Mouse (Mus musculus) neutrophil, adult 5-6 weeks (primary cell): ENCODE measurements around the gene Med24. TPM values are rescaled to one million over a fixed set of nuclear protein-coding genes. Genes with fewer than 3 reads are reported as not detected.
"Not testable (repeated sequence)": the region's sequence is repeated elsewhere in the genome, so short reads cannot be mapped to it uniquely, and the experiment has no call there.

Experiments used
- ATAC-seq: fragments of 151-379, 151-347 bp; 2 replicates; pipeline ENCODE4 v1.8.0; 2017; ENCODE audit warnings: mild to moderate bottlenecking, moderate TSS enrichment; ENCODE audit not compliant: insufficient number of reproducible peaks, poor library complexity, low FRiP score, severe bottlenecking; ENCODE audit errors: extremely low read depth
- total RNA-seq: library from RNA; stranded (forward); fragments of 200-1000 nt; gene quantifications from 2 replicates; pipeline ENCODE4 v1.2.3, GENCODE M21; 2017

Gene Med24
- total RNA-seq, 1 experiment from 2014 or later: 21.3 TPM

DNA sequence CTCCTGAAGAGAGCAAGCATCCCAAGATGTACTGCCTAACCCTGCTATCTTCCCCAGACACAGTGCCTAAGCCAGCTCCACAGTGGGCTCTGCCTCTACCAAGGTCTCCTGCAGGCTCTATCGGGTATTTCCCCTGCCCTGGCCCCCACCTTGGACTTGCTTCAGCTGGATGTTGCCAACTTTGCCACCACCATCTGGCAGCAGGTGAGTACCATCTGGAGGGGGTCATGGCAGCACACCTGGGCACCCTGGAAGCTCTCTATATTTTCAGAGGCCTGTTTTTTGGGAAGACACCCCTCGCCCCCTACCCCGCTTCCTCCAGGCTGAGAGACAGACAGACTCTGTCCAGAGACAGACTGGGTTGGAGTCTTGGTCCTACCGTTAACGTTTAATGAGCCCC lies 26.9 kb downstream of the Med24 start:
- no peak for ATAC-seq

DNA sequence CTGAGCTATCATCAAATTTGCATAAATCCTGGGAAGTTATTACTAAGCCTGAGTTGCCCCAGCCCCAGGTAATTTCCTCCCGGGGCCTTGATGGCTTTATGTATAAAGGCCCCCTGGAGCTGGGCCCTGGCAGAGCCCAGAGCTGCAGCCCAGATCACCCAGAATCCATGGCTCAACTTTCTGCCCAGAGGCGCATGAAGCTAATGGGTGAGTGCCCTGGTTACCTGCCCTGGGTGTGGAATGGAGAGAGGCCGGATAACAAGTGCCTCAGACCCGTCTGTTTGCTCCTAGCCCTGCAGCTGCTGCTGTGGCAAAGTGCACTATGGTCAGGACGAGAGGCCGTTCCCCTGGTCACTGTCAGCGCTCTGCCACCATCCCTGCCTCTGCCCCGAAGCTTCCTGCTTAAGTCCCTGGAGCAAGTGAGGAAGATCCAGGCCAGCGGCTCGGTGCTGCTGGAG lies 28.0 kb downstream of the Med24 start, which contains the start of gene Csf3:
TSS of gene Csf3 (plus strand) at position 51 of the 458 bp plus-strand sequence.
- no peak for ATAC-seq

DNA sequence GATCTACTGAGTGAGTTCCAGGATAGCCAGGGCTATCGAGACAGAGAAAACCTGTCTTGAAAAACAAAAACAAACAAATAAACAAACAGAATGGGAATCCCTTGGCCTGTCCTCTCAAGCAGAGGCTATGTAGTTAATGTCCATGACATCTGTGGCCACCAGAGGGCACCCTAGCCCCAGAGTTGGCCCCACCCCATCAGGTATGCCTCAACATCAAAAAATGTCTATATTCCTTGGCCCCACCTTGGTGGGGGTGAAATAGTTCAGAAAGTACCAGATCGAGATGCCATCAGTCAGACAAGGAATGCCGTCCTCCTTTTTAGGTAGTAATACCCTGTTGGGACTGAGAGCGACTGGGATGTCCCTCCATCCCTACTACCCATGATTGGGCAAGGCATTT lies 29.3 kb downstream of the Med24 start:
- ATAC-seq: peak; percentile 80

DNA sequence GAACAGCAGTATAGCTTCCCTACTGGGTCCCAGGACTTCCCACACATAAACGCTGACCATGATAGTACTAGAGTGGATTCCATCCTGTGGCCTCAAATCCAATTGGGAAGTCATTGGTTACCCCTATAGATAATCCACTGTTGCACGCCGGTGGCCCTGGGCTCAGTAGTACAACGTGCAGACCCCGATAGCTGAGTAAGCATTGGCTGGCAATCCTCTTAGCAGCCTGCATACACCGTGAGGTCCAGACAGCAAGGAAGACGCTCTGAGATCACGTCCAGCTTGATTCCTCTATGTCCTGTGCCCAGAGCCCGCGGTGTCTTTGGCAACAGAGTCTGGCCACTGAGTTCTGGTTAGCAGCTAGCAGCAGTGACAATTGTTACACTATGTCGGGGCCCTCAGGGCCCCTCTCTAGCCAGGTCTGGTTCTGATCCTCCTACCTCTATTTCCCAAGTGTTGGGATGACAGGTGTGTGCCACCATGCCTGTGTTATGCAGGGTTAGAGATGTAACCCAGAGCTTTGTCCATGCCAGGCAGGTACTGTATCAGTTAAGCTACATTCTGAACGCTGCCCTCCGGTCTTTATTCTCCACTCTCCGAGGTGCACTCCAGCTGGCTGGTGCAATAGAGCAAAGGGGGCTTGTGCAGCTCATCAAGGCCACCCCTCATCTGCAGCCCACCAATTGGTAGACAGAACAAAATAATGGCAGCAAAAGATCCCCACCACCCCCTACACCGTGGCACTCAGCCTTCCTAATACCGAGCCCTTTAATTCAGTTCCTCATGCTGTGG lies 30.2 kb downstream of the Med24 start:
- no peak for ATAC-seq

DNA sequence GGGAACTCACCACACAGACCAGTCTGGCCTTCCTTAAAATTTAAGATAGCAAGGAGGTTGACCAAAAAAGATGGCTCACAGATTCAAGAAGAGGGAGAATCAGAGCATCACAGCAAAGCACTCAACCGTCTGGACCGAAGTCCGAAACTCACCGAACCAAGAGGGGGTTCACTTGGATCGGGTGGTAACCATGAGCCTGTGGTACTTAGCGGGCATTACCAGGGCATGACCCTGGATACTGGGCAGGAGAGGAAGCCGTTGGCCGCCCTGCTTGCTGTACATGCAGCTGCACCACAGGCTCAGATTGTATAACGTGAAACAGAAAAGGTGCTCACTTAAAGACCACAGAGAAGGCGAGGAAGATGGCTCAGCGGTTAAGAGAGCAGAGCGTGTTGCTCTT lies 32.0 kb downstream of the Med24 start:
- no peak for ATAC-seq

DNA sequence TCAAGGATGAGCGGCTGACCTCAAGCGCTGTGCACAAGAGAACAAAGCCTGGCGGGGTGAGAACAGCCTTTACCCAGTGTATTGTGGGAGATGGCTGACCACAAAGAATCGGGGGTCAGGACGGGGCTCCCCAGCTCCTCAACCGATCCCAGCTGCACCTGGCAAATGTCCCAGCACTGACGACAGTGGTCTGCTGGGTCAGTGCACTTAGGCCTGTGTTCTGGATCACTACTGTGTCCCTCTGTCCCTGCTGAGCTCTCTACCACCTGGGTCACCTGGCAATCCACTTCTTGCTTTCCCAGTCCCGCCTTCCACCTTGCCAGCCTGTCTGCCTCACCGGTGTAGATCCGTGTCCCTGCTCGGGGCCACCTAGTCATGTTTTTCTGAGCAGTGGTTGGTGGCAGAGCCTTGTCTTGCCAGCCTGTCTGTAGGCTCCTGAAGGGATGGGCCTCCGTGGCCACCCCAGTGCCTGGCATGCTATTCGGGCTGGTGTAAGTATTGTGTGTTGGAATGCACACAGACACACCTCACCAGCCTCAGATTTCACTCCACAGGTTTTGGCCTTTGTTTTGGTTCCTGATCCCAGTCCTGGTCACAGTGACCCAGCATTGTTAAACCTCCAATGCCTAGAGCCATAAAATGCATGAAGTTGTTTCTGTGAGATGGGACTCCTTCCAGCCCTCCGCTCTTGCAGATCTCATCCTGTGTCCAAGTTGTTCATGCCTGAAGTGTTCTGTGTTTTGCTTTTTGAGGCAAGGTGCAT lies 32.6 kb downstream of the Med24 start:
- no peak for ATAC-seq

DNA sequence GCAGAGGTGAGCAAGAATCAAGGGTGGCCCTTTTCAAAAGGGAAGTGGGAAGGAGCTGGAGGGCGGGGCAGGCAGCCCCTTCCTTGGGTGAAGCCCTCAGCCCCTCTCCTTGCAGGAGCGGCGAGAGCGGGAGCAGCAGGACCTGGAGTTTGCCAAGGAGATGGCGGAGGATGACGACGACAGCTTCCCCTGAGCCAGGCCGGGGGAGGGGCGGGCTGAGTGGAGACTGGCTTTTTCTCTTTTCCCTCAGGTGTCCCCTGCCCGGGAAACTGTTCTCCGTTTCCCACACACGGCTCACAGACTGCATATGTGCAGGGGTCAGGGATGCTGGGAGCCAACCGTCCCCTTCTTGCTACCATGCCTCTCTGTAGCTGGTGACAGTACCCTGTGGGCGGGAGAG lies 33.8 kb downstream of the Med24 start:
- ATAC-seq: no peak

DNA sequence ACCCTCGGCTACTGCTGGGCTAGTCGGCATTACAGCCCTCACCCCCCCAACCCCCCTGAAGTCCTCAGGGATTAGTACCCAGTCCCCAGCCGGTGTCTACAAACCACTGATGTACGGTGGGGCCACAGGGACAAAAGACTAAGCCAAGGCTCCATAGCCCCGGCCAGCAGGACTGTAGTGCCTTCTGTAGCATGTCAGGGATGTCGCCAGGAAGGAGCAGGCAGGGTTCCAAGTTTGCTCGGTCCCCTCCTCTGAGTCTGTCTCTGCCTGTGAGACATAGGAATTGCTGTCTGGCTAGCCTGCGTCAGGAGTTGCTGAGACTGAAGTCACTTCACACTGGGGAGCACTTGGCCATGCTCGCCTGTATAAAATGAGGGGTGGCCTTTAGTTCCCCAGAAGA lies 34.9 kb downstream of the Med24 start:
- no peak for ATAC-seq

DNA sequence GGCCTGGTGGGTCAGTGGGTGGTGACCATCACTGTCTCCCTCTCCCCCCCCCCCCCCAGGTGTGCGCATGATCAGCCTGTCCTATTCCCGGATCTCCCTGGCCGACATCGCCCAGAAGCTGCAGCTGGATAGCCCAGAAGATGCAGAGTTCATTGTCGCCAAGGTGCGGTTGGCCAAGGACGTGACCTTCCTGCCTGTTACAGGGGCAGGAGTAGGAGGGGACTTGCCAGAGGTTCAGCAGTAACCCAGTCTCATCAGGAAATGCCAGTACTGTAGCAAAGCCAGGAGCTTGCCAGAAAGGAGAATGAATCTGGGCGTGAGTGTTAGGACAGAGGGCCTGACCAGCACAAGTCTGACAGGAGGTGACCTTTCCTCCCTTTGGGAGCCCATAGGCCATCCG lies 35.5 kb downstream of the Med24 start:
- no peak for ATAC-seq

DNA sequence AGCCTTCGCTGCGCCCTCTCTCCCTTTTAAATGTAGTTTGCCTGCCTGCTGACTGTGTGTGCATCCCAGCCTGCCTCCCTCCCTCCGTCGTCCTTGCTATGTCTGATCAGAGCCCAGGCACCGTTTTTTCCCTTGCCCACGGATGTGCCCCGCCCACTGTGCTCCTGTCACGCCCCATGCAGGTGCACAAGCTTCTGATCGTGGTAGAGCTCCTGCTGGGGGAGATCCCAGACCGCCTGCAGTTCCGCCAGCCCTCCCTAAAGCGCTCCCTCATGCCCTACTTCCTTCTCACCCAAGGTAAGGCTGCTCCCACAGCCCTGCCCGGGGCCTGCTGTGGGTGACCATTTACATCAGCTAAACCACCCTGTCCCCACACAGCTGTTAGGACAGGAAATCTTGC lies 36.0 kb downstream of the Med24 start:
- ATAC-seq: no peak

DNA sequence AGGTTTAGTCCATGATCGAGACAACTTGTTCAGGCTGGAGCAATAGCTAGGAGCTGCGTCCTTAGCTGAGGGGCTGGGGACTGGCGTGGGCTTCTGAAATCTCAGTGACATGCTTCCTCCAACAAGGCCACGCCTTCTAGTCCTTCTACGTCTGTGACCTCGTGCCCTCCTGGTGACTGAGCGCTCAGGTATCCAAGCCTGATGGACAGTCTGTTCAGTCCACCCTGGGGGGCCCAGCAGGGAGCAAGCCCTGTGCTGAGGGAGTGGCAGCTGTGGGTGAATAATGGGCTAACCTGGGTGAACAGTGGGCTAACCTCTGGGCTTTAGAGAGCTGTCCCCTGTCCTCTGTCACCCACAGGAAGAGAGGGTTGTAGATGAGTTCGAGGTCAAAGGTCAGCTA lies 41.2 kb downstream of the Med24 start:
- no peak for ATAC-seq

DNA sequence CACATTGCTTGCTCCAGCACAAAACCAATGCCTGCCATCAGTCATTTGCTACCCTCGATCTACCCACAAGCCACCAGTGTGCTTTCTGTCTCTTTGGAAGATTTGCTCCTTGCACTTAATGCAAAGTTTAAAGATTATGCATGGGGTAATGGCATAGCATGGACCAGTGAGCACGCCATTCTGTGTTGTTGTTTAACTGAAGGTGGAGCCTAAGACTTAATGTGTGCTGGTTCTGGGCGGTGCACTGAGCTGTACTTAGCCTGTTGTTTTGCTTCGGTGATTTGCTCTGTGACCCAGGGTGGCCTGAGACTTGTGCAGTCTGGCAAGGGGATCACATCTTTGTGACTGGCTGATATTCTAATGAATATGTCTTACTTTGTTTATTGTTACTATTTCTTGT lies 42.3 kb downstream of the Med24 start:
- no peak for ATAC-seq

DNA sequence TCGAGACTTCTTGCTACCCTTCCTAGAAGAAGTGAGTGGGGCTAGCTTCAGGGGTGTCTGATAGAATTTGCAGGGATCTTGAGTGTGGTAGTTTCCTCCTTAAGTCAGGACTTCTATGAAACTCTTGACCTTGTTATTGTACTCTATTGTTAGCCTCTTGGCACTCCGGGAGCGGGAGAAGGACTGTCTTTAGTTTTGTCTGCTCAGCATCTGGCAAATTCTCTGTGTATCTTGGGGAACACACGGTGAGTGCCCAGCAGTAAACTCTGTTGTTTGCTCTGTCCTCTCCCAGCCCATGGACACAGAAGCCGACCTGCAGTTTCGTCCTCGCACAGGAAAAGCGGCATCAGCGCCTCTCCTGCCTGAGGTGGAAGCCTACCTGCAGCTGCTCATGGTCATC lies 43.6 kb downstream of the Med24 start:
- no peak for ATAC-seq

DNA sequence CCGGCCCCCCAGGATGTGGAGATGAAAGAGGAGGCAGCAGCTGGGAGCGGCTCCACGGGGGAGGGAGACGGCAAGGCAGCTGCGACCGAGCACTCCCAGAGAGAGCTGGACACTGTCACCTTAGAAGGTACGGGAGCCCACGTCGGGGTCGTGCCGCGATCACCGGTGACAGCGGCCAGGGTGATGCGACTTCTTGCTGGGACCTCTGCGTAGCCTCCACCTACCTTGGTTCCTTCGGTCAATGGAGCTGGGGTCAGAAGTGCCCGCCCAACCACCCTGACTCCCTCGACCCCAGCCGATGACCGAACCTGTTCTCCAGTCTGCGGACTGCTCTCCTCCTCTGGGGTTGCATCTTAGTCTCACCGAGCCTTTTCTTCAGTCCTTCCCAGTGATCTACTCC lies 46.4 kb downstream of the Med24 start:
- ATAC-seq: no peak

DNA sequence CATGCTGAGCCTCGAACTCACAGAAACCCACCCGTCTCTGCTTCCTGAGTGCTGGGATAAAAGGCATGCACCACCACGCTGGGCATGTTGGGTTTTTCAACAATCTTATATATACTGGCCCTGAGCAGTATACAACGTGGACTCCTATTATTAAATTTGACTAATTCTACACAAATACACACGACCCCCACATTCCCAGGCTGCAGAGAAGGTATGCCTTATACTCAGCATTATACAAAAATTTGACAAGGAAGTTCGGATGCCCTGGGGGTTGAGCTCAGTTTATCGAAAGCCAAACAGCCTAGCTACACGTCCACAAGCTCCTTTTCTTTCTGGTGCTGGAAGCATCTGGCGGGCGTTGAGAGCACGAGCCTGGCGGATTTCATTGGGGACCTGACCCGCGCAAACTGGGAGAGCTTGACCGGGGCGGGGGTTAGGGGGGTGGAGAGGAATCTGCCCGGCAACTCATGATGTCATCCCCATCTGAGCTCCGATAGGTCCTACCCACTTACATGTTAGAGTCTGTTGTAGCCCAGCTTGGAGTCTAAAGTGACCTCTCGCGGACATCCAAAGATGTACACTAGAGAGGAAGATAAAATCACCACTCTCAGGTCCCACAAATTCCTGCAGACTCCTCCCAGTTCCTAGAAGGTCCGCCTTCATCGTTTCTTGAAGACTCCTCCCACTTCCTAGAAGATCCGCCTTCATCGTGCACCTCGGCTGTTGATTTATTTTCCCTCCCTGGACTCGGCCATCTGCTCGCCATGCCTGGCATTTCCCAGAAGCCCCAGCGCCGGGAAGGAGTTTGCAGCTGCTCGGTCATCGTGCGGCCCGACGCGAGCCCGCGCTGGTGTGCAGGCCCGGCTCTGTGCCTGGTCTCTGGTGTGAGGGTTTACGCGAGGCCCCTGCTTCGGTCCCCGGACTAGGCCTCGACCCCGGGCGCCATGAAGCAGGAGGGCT lies 47.2 kb downstream of the Med24 start, which contains the start of gene Psmd3:
TSS of gene Psmd3 (plus strand) at position 769 of the 960 bp plus-strand sequence.
- peak; percentile 91 for ATAC-seq

DNA sequence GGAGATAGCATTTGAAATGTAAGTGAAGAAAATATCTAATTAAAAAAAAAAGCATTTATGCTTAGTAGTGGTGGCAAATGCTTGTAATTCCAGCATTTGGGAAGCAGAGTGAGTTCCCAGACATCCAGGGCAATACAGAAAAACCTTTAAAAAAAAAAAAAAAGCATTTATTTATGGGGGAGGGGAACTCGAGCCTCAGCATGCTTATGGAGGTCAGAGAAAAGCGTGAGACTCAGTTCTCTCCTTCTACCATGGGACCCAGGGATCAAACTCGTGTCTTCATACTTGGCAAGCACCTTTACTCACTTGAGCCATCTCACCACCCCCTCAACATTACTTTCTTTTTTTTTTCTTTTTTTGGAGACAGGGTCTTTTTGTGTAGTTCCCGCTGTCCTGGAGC lies 48.0 kb downstream of the Med24 start:
- ATAC-seq: no peak

DNA sequence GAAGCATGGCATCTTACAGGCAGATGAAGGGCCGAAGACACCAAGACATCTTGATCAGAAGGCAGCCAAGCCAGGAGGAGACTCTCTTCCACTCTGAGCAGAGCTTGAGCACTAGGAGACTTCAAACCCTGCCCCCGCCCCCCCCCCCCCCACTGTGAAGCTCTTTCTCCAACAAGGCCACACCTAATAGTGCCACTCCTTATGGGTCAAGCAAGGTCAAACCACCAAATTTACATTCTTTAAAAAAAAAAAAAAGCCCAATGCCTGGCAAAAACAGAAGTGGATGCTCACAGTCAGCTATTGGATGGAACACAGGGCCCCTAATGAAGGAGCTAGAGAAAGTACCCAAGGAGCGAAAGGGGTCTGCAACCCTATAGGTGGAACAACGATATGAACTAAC lies 48.6 kb downstream of the Med24 start:
- ATAC-seq: not testable (repeated sequence)

DNA sequence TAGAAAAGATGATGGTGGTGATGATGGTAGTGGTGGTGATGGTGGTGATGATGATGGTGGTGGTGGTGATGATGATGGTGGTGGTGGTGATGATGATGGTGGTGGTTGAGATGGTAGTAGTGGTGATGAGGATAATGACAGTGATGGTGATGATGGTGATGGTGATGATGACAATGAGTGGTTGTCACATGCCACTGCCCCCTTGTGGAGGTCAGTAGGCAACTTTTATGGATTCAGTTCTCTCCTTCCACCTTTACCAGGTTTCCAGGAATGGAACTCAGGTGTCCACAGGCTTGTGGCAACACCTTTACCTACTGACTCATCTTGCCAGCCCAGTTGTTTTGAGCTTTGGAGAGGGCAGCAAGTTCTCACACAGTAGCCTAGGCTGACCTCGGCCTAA lies 49.2 kb downstream of the Med24 start:
- ATAC-seq: no peak

DNA sequence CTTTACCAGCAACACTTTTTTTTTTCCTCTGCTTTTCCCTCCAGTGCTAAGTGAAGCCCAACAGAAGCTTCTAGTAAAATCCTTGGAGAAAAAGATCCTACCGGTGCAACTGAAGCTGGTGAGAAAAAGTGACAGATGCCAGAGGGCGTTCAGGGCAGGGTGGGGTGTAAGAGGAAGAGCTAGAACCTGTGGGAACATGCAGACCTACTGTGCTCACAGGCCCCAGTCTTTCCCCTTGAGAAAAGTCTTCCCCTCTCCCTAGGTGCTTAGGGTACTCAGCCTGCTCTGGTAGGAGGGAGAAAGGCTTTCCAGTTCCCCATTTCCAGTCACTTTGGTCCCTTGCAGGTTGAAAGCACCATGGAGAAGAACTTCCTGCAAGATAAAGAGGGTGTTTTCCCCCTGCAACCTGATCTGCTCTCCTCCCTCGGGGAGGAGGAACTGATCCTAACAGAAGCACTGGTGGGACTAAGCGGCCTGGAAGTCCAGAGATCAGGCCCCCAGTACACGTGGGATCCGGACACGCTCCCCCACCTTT lies 53.3 kb downstream of the Med24 start:
- ATAC-seq: no peak
